Mouse (Mus musculus) large intestine, adult 2 months (tissue): ENCODE results near the gene Rai14. TPM values are rescaled to one million over a fixed set of nuclear protein-coding genes. Genes with fewer than 3 reads are reported as not detected.
A peak's percentile ranks its signal among the peaks of the same experiment; 100 is the strongest.

Source experiments
- DNase-seq: peaks from one replicate; pipeline ENCODE4 v3.0.0-alpha.2; 2012; ENCODE audit warnings: low read depth, low spot score
- WGBS: fragments of 180-500 bp; shearing (Covaris S2); methylation state at CpG from one replicate; pipeline ENCODE4 v1.1.7; 2018; 5-methylcytosine and 5-hydroxymethylcytosine counted together
- polyA plus RNA-seq: library from polyadenylated mRNA; depleted of rRNA; stranded (reverse); fragments of >200 nt; gene quantifications from 2 replicates; pipeline ENCODE4 v1.2.3, GENCODE M21; 2012; rRNA removed

The Rai14 gene
- 2.0 and 2.6 TPM in 2 replicates for polyA plus RNA-seq

GRCm38 (mm10) chr15:10714409-10715138 lies at the start of gene Rai14:
Gene Rai14, minus strand, starts transcription at chr15:10714624.
- peak; percentile 47 for DNase-seq
- WGBS, result under 1% methylated on average over 54 of the region's 68 CpGs

DNA sequence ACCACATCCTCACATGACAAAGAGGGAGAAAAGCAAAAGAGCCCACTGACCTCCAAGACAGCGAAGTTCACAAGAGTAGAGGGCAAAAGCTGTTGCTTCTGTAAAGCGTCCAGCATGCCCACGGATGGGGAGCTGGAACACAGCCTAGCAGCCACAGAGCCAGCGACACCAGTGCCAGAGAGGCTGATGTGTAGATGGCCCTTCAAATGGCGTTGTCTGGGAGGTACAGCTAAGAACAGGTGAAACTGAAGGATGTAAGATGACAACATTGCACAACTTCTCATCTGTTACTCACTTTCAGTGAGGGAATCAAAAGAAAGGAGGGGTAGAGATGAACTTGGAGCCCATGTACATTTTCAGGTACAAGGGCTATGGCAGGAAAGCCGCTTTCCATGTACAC lies 47.0 kb upstream of the Rai14 start:
- DNase-seq, result no peak
- WGBS, result 91% methylated on average over 6 of the region's 6 CpGs

- 83% methylated on average over 12 of the region's 12 CpGs for WGBS
- no peak for DNase-seq
Measured at GRCm38 (mm10) chr15:10760006-10760405, 45.6 kb upstream of the Rai14 start.

DNA sequence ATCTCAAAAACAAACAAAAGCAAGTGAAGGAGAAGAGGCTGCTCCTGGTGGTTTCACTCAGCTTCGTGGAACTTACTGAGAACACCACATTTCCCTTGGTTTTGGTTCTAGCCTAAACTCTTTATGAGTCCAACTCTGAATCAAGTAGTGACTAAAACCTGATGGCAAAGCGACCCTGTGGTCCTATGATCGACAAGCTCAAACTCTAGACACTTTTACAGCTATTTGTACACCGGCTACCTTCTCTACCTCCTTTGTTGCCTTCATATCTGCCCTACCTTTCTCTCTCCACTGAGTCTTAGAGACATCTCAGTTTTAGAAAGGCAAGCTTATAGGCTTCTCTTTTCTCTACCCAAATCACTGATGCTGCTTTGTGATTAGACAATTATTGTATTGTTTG lies 45.0 kb upstream of the Rai14 start:
- WGBS, result 84% methylated on average over 4 of the region's 4 CpGs
- no peak for DNase-seq

- peak; percentile 54 for DNase-seq
Measured at GRCm38 (mm10) chr15:10758808-10759207, 44.4 kb upstream of the Rai14 start.

- WGBS, result 78% methylated on average over 2 of the region's 2 CpGs
- DNase-seq, result no peak
Measured at GRCm38 (mm10) chr15:10751141-10751540, 36.7 kb upstream of the Rai14 start.

- 80% methylated on average over 2 of the region's 2 CpGs for WGBS
- no peak for DNase-seq
Measured at GRCm38 (mm10) chr15:10750339-10750738, 35.9 kb upstream of the Rai14 start.

GRCm38 (mm10) chr15:10749678-10750077 lies 35.3 kb upstream of the Rai14 start:
- WGBS, result 66% methylated on average over 4 of the region's 4 CpGs
- no peak for DNase-seq

- 76% methylated on average over 8 of the region's 8 CpGs for WGBS
- no peak for DNase-seq
Measured at GRCm38 (mm10) chr15:10747638-10748037, 33.2 kb upstream of the Rai14 start.

DNA sequence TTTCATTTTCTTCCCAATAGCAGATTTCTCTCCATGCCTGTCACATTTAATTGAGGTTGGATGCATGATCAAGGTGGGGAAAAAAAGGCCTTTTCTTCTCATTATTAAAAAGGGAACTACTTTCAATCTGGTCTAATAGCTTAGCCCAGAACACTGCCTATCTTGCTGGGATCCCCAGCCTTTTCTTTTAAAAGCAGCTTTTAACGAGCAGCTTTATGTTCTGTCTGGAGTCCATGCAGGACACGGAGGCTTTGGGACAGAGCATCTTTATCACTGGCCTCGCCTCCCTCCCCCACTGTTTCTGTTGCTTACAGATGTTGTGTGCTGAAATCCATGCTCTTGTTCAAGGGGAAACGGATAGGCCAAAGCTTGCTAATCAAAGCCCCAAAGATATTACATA lies 32.8 kb upstream of the Rai14 start:
- DNase-seq, result no peak
- 56% methylated on average over 4 of the region's 4 CpGs for WGBS

DNA sequence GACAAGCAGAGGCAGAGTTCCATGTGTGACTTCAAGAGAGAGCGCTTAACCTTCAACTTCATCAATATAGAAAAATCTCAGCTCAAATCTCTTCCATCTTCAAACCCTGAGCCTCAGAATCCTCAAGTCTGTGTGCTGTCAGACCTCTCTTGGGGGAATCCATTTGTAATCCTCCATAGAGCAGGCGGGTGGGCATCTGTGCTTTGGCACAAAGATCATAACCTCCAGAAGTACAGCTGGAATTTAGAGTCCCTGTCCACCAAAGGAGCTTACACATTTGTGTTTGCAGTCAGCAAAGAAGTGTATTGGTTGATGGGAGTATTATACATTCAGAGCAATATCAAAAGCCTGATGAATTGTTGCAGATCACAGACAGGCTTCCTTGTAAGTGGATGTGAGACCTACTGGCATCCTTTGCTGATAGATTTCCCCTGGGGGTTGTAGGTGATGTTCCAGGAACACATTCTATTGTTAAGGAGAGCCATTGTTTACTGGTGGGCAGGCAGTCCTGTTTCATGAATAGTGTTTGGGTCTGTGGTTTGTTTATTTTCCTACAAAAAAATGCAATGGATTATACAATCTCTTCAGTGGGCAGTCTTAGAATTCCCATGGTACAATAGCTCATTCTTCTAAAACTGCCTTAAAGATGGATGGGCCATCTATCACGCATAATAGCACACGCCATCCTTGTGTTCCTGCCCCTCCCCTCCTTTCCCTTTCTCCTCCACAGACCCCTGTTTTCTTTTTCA lies 32.1 kb upstream of the Rai14 start:
- DNase-seq, result no peak
- WGBS, result 82% methylated on average over 4 of the region's 4 CpGs

GRCm38 (mm10) chr15:10742441-10742840 lies 28.0 kb upstream of the Rai14 start:
- WGBS, result 59% methylated on average over 6 of the region's 6 CpGs
- no peak for DNase-seq

DNA sequence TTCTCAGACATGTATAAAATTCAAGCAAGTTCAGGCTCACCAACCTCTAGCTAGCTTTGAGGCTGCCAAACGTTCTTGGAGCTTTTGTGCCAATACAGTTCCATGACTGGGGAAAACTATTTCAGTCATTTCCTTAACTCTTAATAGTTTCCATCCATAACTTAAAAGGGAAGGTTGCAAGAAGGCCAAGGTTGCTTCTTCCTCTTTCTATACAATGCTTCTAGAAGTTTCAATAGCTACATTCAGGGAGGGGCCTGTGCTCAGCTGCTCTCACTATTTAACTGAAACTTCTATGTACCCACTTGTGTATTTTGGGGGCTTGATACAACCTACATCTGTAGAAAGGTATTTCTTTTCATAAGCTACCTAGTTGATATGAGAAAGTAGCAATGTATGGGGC lies 24.9 kb upstream of the Rai14 start:
- 46% methylated on average over 1 of the region's 1 CpGs for WGBS
- no peak for DNase-seq

- no peak for DNase-seq
Measured at GRCm38 (mm10) chr15:10738354-10739142, 24.1 kb upstream of the Rai14 start.

DNA sequence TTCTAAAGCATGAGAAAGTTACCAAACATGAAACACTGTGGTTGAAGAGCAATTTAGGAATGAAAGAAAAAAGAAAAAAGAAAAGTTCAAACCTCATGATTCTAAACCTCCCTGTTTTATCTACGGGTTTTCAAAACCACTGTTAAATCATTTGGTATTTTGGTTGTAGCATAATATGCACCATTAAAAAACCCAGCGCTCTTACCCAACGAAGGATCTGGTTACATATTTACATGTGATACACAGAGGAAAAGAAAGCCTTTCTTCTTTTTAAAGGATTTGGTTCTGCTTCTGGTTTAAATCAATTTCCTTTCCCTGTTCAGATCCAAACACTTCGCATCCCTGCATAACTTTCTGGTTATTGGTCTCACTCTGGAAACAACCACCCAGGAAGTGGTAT lies 21.5 kb upstream of the Rai14 start:
- 76% methylated on average over 4 of the region's 4 CpGs for WGBS
- DNase-seq, result no peak

More at GRCm38 (mm10) chr15:10738354-10739142, 24.1 kb upstream of the Rai14 start:
- WGBS, result 63% methylated on average over 6 of the region's 6 CpGs

- WGBS, result 88% methylated on average over 8 of the region's 8 CpGs
- DNase-seq, result no peak
Measured at GRCm38 (mm10) chr15:10735216-10735615, 20.8 kb upstream of the Rai14 start.

GRCm38 (mm10) chr15:10731398-10731797 lies 17.0 kb upstream of the Rai14 start:
- WGBS, result 81% methylated on average over 3 of the region's 3 CpGs
- DNase-seq, result no peak

- 66% methylated on average over 3 of the region's 3 CpGs for WGBS
- DNase-seq, result no peak
Measured at GRCm38 (mm10) chr15:10726272-10726671, 11.8 kb upstream of the Rai14 start.

GRCm38 (mm10) chr15:10724857-10725256 lies 10.4 kb upstream of the Rai14 start:
- 79% methylated on average over 3 of the region's 3 CpGs for WGBS
- no peak for DNase-seq

GRCm38 (mm10) chr15:10723507-10723906 lies 9.1 kb upstream of the Rai14 start:
- DNase-seq, result peak; percentile 14
- WGBS, result 56% methylated on average over 1 of the region's 1 CpGs
